Mouse (Mus musculus) ES-E14 (cell line): ENCODE results near the gene Alk.

Experiments used
- CHD2 ChIP-seq: IDR thresholded peaks from 2 replicates; pipeline ENCODE4 v1.6.1; 2014; ENCODE audit warnings: mild to moderate bottlenecking, low read depth, low read length, inconsistent platforms
- HCFC1 ChIP-seq: IDR thresholded peaks from 2 replicates; pipeline ENCODE4 v1.6.1; 2012; ENCODE audit warnings: low read length, inconsistent platforms, borderline replicate concordance; ENCODE audit not compliant: insufficient read depth
- MAFK ChIP-seq: IDR thresholded peaks from 2 replicates; pipeline ENCODE4 v1.6.1; 2014; ENCODE audit warnings: mild to moderate bottlenecking, low read depth, low read length, inconsistent platforms; ENCODE audit not compliant: insufficient read depth
- ZC3H11A ChIP-seq: IDR thresholded peaks from 2 replicates; pipeline ENCODE4 v1.6.1; 2012; ENCODE audit warnings: low read depth, mild to moderate bottlenecking, inconsistent platforms, low read length, borderline replicate concordance
- ZNF384 ChIP-seq: IDR thresholded peaks from 2 replicates; pipeline ENCODE4 v1.6.1; 2012; ENCODE audit warnings: low read depth, low read length, inconsistent platforms

DNA sequence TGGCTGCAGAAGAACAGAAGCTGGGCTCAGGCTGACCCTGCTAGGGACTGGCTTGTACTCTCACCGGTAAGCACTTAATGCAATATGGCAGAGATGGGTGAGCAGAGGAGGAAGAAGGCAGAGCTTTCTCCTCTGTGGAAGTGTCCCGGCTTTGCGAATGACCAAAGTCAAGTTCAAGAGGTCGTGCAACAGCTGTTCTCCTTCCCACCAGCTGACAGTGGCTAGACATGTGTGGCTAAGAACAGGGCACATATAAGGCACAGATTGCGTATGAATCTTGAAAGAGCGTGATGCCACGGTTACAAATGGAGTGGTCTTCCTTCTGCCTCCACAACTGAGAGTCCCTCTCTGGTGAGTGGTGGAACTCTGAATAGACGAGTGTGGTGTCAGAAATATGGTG lies 625.3 kb downstream of the Alk start:
- TF ChIP-seq ZNF384 (no peak), HCFC1 (no peak), CHD2 (no peak), ZC3H11A (no peak), MAFK (no peak)
